Mouse (Mus musculus) myocyte (in vitro differentiated cells): ENCODE data around the gene Mybbp1a. TPM values are rescaled to one million over a fixed set of nuclear protein-coding genes. Genes with fewer than 3 reads are reported as not detected.

Source experiments
- H3K27me3 ChIP-seq: one replicate; pipeline ENCODE4 v1.6.1; 2011; ENCODE audit not compliant: control insufficient read depth, insufficient read depth, insufficient read length
- H3K36me3 ChIP-seq: one replicate; pipeline ENCODE4 v1.6.1; 2011; ENCODE audit not compliant: control insufficient read depth, insufficient read depth
- H3K4me2 ChIP-seq: one replicate; pipeline ENCODE4 v1.6.1; 2011; ENCODE audit warnings: low read depth, control low read depth
- H3K4me3 ChIP-seq: one replicate; pipeline ENCODE4 v1.5.1; 2011; ENCODE audit warnings: mild to moderate bottlenecking, control low read depth, moderate library complexity
- H3K79me2 ChIP-seq: one replicate; pipeline ENCODE4 v1.6.1; 2011; ENCODE audit not compliant: control insufficient read depth, insufficient read depth
- H3ac ChIP-seq: one replicate; pipeline ENCODE4 v1.6.1; 2011; ENCODE audit not compliant: control insufficient read depth, insufficient read length
- CEBPB ChIP-seq: IDR thresholded peaks from 2 replicates; pipeline ENCODE4 v1.6.1; 2011; ENCODE audit warnings: mild to moderate bottlenecking, moderate library complexity; ENCODE audit not compliant: poor library complexity, insufficient read depth, severe bottlenecking
- E2F4 ChIP-seq: IDR thresholded peaks from one replicate; pipeline ENCODE4 v1.6.1; 2011; ENCODE audit warnings: mild to moderate bottlenecking, control low read depth, moderate library complexity; ENCODE audit not compliant: insufficient read depth
- MAX ChIP-seq: IDR thresholded peaks from one replicate; pipeline ENCODE4 v1.6.1; 2011; ENCODE audit warnings: low read depth, mild to moderate bottlenecking, control low read depth
- MYOD1 ChIP-seq, 3 experiments: IDR thresholded peaks; one replicate each; pipeline ENCODE4 v1.6.1; 2011; ENCODE audit warnings: control low read depth in 2 of 3, low read depth in 2 of 3, mild to moderate bottlenecking in 2 of 3, moderate library complexity in 1 of 3; ENCODE audit not compliant: insufficient read length in 2 of 3, control insufficient read depth in 1 of 3
- MYOG ChIP-seq, 3 experiments: IDR thresholded peaks; one replicate each; pipeline ENCODE4 v1.6.1; 2011; ENCODE audit warnings: control low read depth in 2 of 3, low read depth in 2 of 3, mild to moderate bottlenecking in 2 of 3; ENCODE audit not compliant: insufficient read length in 2 of 3, control insufficient read depth in 1 of 3, insufficient read depth in 1 of 3
- POLR2A ChIP-seq: IDR thresholded peaks from one replicate; pipeline ENCODE4 v1.6.1; 2011; ENCODE audit warnings: low read depth, mild to moderate bottlenecking, control low read depth, moderate library complexity; ENCODE audit not compliant: insufficient read length
- POLR2AphosphoS2 ChIP-seq: IDR thresholded peaks from one replicate; pipeline ENCODE4 v1.6.1; 2011; ENCODE audit warnings: low read depth, control low read depth; ENCODE audit not compliant: insufficient read length
- REST ChIP-seq: IDR thresholded peaks from one replicate; pipeline ENCODE4 v1.6.1; 2011; ENCODE audit warnings: mild to moderate bottlenecking, control low read depth, moderate library complexity; ENCODE audit not compliant: insufficient read depth, insufficient read length
- SRF ChIP-seq: IDR thresholded peaks from one replicate; pipeline ENCODE4 v1.6.1; 2011; ENCODE audit warnings: low read depth; ENCODE audit not compliant: control insufficient read depth, insufficient read length
- TCF12 ChIP-seq: IDR thresholded peaks from one replicate; pipeline ENCODE4 v1.6.1; 2011; ENCODE audit warnings: mild to moderate bottlenecking, control low read depth; ENCODE audit not compliant: poor library complexity, insufficient read depth, severe bottlenecking
- TCF3 ChIP-seq: IDR thresholded peaks from one replicate; pipeline ENCODE4 v1.6.1; 2011; ENCODE audit warnings: low read depth, control low read depth; ENCODE audit not compliant: insufficient read length
- USF1 ChIP-seq: IDR thresholded peaks from one replicate; pipeline ENCODE4 v1.6.1; 2011; ENCODE audit warnings: low read depth, mild to moderate bottlenecking, control low read depth, moderate library complexity
- polyA plus RNA-seq: library from polyadenylated mRNA; unstranded; fragments of >200 nt; fragmentation: generic; extraction: Trizol; gene quantifications from one replicate; pipeline ENCODE4 v1.2.1, GENCODE M21; 2012; ENCODE audit warnings: missing spikeins

Gene Mybbp1a
- polyA plus RNA-seq, 1 experiment: 138 TPM

DNA sequence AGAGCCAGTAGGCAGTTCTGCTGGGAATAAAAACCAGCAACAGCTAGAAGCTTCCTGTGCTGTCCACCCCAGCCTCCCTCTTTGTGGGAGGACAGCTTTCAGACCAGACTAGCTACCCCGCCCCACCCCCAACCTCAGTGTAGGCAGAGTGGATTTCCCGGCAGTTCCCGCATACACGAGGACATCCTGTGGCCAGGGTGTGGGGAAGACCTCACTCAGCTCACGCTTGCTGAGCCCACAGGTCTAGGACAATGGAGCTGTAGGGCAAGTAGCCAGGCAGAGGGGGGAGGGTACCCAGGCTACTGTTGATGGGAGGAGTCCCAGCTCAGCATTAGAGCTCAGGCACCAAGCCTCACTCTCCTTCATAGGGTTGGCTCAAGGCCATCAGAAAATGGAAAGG is 28.1 kb downstream of the Mybbp1a start:
- Histone ChIP-seq H3K27me3 (no peaks in the 10 kb centered on the region), H3ac (no peak overlapping the region), H3K4me2 (no peak overlapping the region), H3K79me2 (no peaks in the 10 kb centered on the region), H3K4me3 (no peak overlapping the region), H3K36me3 (no peaks in the 10 kb centered on the region)
- TF ChIP-seq REST (no peak), MYOD1 (IDR thresholded peaks at IDR 0.05; ENCODE audit: control insufficient read depth in 1 of 3, insufficient read length in 2 of 3, low read depth in 2 of 3) (no peak), POLR2AphosphoS2 (no peak), CEBPB (no peak), MAX (no peak), USF1 (no peak), E2F4 (no peak), POLR2A (no peak), TCF3 (no peak), MYOG (IDR thresholded peaks at IDR 0.05; ENCODE audit: control insufficient read depth in 1 of 3, insufficient read depth in 1 of 3, insufficient read length in 2 of 3, low read depth in 2 of 3) (no peak), SRF (no peak), TCF12 (no peak)

DNA sequence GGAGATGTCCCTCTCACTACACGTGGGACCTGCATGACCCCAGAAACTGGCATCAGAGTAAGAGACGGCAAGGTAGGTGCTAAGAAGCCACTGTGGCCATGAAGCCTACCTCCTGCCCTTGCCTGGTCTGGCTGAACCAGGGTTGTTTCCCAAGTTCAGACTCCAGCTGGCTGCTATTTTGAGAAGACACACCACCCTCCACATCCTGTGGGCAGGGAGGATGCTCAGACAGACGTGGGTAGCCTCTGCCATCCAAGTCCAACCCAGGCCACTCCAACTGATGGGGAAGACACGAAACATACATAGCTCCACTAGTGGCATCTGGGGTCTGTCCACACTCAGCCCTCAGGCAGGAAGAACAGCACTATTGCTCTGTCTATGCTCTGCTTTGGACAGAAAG is 28.8 kb downstream of the Mybbp1a start:
- no peak for TF ChIP-seq REST
- no peak for TF ChIP-seq CEBPB
- no peak for TF ChIP-seq MYOG (IDR thresholded peaks at IDR 0.05; ENCODE audit: control insufficient read depth in 1 of 3, insufficient read depth in 1 of 3, insufficient read length in 2 of 3, low read depth in 2 of 3)
- TF ChIP-seq TCF12: no peak
- no peaks in the 10 kb centered on the region for H3K27me3 ChIP-seq
- no peak overlapping the region for H3K4me3 ChIP-seq
- no peaks in the 10 kb centered on the region for H3K79me2 ChIP-seq
- no peaks in the 10 kb centered on the region for H3K36me3 ChIP-seq
- no peak overlapping the region for H3K4me2 ChIP-seq
- H3ac ChIP-seq: no peak overlapping the region

GRCm38 (mm10) chr11:72471381-72471780 is 30.2 kb downstream of the Mybbp1a start:
- Histone ChIP-seq H3K4me3 (no peak overlapping the region), H3K4me2 (no peak overlapping the region), H3K27me3 (no peaks in the 10 kb centered on the region), H3K79me2 (no peaks in the 10 kb centered on the region), H3ac (no peak overlapping the region), H3K36me3 (no peaks in the 10 kb centered on the region)
- TF ChIP-seq MYOG (IDR thresholded peaks at IDR 0.05; ENCODE audit: control insufficient read depth in 1 of 3, insufficient read depth in 1 of 3, insufficient read length in 2 of 3, low read depth in 2 of 3) (no peak), MAX (no peak), MYOD1 (IDR thresholded peaks at IDR 0.05; ENCODE audit: control insufficient read depth in 1 of 3, insufficient read length in 2 of 3, low read depth in 2 of 3) (no peak), TCF12 (no peak), E2F4 (no peak), SRF (no peak)

DNA sequence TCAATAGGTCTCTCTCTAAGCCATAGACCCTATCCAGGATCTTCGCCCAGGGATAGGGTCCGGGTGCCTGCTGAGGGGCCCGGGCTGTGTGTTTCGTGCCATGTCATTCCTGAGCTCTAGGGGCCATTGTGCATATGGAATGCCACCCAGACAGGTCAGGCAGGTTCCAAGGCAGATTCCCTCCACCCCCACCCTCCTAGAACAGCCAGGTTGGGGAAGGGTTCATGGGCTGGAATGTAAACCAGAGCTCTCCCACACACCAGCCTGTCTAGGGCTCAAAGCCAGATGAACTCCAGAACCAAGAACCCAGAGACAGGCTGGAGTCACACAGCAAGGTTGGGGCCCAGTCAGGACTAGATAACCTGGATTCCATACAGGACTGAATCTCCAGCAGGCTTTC is 32.4 kb downstream of the Mybbp1a start:
- no peaks in the 10 kb centered on the region for H3K36me3 ChIP-seq
- no peak for TF ChIP-seq POLR2A
- no peak for TF ChIP-seq REST
- TF ChIP-seq MYOG (IDR thresholded peaks at IDR 0.05; ENCODE audit: control insufficient read depth in 1 of 3, insufficient read depth in 1 of 3, insufficient read length in 2 of 3, low read depth in 2 of 3): no peak
- TF ChIP-seq SRF: no peak
- TF ChIP-seq MYOD1 (IDR thresholded peaks at IDR 0.05; ENCODE audit: control insufficient read depth in 1 of 3, insufficient read length in 2 of 3, low read depth in 2 of 3): no peak
- no peak for TF ChIP-seq USF1
- no peak for TF ChIP-seq MAX
- TF ChIP-seq E2F4: no peak
- H3ac ChIP-seq: no peak overlapping the region
- H3K4me2 ChIP-seq: no peak overlapping the region
- no peak overlapping the region for H3K4me3 ChIP-seq
- H3K79me2 ChIP-seq: no peaks in the 10 kb centered on the region
- no peaks in the 10 kb centered on the region for H3K27me3 ChIP-seq

GRCm38 (mm10) chr11:72474926-72475325 is 33.8 kb downstream of the Mybbp1a start:
- H3K4me3 ChIP-seq: no peak overlapping the region
- no peaks in the 10 kb centered on the region for H3K36me3 ChIP-seq
- H3K27me3 ChIP-seq: no peaks in the 10 kb centered on the region
- TF ChIP-seq MYOG (IDR thresholded peaks at IDR 0.05; ENCODE audit: control insufficient read depth in 1 of 3, insufficient read depth in 1 of 3, insufficient read length in 2 of 3, low read depth in 2 of 3): no peak
- TF ChIP-seq TCF3: no peak
- no peak for TF ChIP-seq REST
- H3ac ChIP-seq: no peak overlapping the region
- H3K4me2 ChIP-seq: no peak overlapping the region
- no peaks in the 10 kb centered on the region for H3K79me2 ChIP-seq

DNA sequence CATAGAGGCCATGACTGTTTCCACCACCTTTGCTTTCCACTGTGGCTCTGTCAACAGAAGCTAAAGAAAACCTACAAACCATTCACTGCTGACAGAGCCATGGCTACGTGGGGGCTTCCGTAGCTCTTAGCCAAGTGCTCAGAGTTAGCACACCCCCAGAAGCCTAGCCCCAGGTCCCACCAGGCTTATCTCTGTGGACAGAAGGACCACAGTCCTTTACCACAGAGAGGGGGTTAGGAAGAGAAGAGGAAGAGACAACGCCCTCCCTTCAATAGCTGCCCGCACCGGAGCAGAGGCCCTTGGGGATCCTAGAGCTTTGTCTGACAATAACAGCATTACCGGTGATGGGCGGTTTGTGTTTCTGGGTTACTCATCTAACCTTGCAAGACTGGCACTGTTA is 34.3 kb downstream of the Mybbp1a start:
- Histone ChIP-seq H3K4me2 (no peak overlapping the region), H3K4me3 (no peak overlapping the region), H3K36me3 (no peaks in the 10 kb centered on the region), H3K79me2 (no peaks in the 10 kb centered on the region), H3K27me3 (no peaks in the 10 kb centered on the region), H3ac (no peak overlapping the region)
- TF ChIP-seq USF1: no peak
- TF ChIP-seq MYOD1 (IDR thresholded peaks at IDR 0.05; ENCODE audit: control insufficient read depth in 1 of 3, insufficient read length in 2 of 3, low read depth in 2 of 3): no peak
- no peak for TF ChIP-seq MAX
- no peak for TF ChIP-seq MYOG (IDR thresholded peaks at IDR 0.05; ENCODE audit: control insufficient read depth in 1 of 3, insufficient read depth in 1 of 3, insufficient read length in 2 of 3, low read depth in 2 of 3)
- TF ChIP-seq E2F4: no peak
